Mouse (Mus musculus) heart, postnatal 4 days (tissue): ENCODE data around the gene Il17d. TPM values are rescaled to one million over a fixed set of nuclear protein-coding genes. Genes with fewer than 3 reads are reported as not detected.

ENCODE experiments used
- total RNA-seq, 2 experiments: library from RNA; stranded (reverse); gene quantifications; 2 replicates each; pipeline ENCODE4 v1.2.3; 2021

Gene Il17d
- total RNA-seq, 2 experiments from 2014 or later: 5.6 to 7.0 TPM

Other genes with a start within 250 kb of the Il17d start
- gene Cryl1, start 126.2 kb upstream of the Il17d start, total RNA-seq: 1 to 10 TPM; 9.3 to 9.6 TPM
- gene Ift88, start 100.7 kb upstream of the Il17d start, total RNA-seq: 1 to 10 TPM; 5.4 to 8.1 TPM
- gene Eef1akmt1, start 46.8 kb downstream of the Il17d start, total RNA-seq: 10 to 100 TPM; 29.3 to 30.7 TPM
- gene Xpo4, start 140.7 kb downstream of the Il17d start, total RNA-seq: 10 to 100 TPM; 19.9 to 21.9 TPM
- under 1 TPM; 0.36 to 0.50 TPM for gene Gm49361, start 221.3 kb downstream of the Il17d start, total RNA-seq
- 10 to 100 TPM; 53.8 to 56.0 TPM for gene Lats2, start 233.6 kb downstream of the Il17d start, total RNA-seq